Mouse (Mus musculus): ENCODE data around the gene Cped1.

DNA sequence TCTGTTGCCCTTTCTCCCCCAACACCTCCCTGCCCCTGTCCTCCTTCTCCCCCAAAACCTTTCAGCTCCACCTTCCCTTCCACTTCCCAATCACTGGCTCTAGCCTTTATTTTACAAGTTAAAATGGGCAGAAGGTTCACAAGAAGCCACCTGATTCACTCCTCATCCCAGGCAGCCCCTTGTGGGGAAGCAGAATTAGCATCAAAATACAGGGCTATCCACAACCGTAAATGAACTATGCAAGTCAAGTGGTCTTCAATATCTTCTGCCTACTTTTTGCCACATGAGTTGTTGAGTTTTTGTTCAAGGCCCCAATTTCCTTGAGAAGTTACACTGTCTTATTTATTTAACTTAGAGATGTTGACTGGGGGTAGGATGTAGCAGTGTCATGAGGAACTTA is 131.0 kb downstream of the Cped1 start:
- TF ChIP-seq CTCF (IDR thresholded peaks at IDR 0.05; ENCODE audit: low read depth, low read length), result no peak
- no peak for TF ChIP-seq GATA1 (IDR thresholded peaks at IDR 0.05; ENCODE audit: borderline replicate concordance, low read length)
- TF ChIP-seq TAL1 (conservative IDR thresholded peaks at IDR 0.05; ENCODE audit: low read depth, low read length), result no peak
